Mouse (Mus musculus) hindbrain, embryonic 15.5 days (tissue): ENCODE results near the gene Iqsec3. TPM values are rescaled to one million over a fixed set of nuclear protein-coding genes. Genes with fewer than 3 reads are reported as not detected.

ENCODE experiments used
- ATAC-seq: fragments of 200-750 bp; cut with Nextera tagmentation; 2 replicates; pipeline ENCODE4 v1.8.0; 2017; ENCODE audit warnings: low read depth, moderate number of reproducible peaks, moderate TSS enrichment; ENCODE audit not compliant: low FRiP score
- H3K27ac ChIP-seq: fragments of 300-500 bp; sonication (generic); replicated peaks from 2 replicates; pipeline ENCODE4 v1.5.1; 2015; ENCODE audit warnings: mild to moderate bottlenecking, inconsistent platforms
- H3K27me3 ChIP-seq: fragments of 300-500 bp; sonication (generic); 2 replicates; pipeline ENCODE4 v1.6.1; 2015; ENCODE audit warnings: control low read depth, inconsistent platforms
- H3K36me3 ChIP-seq: fragments of 300-500 bp; sonication (generic); 2 replicates; pipeline ENCODE4 v1.6.1; 2015; ENCODE audit warnings: control low read depth, inconsistent platforms
- H3K4me1 ChIP-seq: fragments of 300-500 bp; sonication (generic); replicated peaks from 2 replicates; pipeline ENCODE4 v1.6.1; 2015; ENCODE audit warnings: control low read depth, inconsistent platforms
- H3K4me2 ChIP-seq: fragments of 300-500 bp; sonication (generic); 2 replicates; pipeline ENCODE4 v1.6.1; 2015; ENCODE audit warnings: moderate library complexity, mild to moderate bottlenecking, inconsistent platforms
- H3K4me3 ChIP-seq: fragments of 300-500 bp; sonication (generic); 2 replicates; pipeline ENCODE4 v1.5.1; 2015; ENCODE audit warnings: mild to moderate bottlenecking, inconsistent platforms
- H3K9ac ChIP-seq: fragments of 300-500 bp; sonication (generic); 2 replicates; pipeline ENCODE4 v1.6.1; 2015; ENCODE audit warnings: inconsistent platforms
- H3K9me3 ChIP-seq: fragments of 300-500 bp; sonication (generic); 2 replicates; pipeline ENCODE4 v1.6.1; 2016; ENCODE audit warnings: control low read depth, inconsistent platforms
- WGBS: fragments of 180-500 bp; shearing (Covaris S2); methylation state at CpG from one replicate; pipeline ENCODE4 v1.1.7; 2015; 5-methylcytosine and 5-hydroxymethylcytosine counted together
- microRNA-seq: library from miRNA; unstranded; fragments of <30 nt; microRNA quantifications from one replicate; pipeline ENCODE4, GENCODE M21; 2016
- polyA plus RNA-seq: library from polyadenylated mRNA; unstranded; fragments of >200 nt; fragmentation: Nextera tagmentation; extraction: Ambion mirVana; gene quantifications from 2 replicates; pipeline ENCODE4 v1.2.1, GENCODE M21; 2015

Gene Iqsec3
- polyA plus RNA-seq, 1 experiment from 2014 or later = 15.4 TPM

DNA sequence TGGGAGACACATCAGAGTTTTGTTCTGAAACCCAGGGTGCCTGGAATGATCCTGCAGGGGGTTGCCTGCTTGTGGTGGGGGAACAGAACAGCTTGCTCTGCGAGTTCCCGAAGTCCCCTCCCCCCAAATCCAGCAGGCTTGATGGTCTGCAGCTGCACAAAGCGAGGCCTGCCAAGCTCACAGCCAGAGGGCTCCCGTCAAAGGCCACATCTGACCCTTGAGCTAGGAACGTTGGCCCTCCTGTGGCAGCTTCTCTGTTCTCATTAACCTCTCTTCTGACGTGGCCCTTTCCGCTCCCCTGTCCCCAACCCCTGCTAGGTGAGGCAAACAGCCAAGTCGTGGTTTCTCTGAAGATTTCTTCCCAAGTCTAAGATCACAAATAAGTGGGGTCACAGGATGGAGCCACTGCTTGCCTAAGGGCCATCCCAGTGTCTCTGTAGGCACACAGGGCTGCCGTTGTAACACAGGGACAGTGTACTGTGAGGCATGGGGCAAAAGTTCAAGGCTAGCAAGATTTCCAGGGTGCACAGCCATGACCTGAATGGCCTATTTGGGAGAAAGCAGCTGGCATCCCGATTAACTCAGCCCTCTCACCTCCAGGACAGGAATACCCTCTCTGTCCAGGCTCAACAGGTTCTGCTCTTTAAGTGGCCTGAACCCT is 143.5 kb downstream of the Iqsec3 start:
- H3K4me2 ChIP-seq = no peak overlapping the region
- no peak for ATAC-seq
- H3K9me3 ChIP-seq = no peaks in the 10 kb centered on the region
- no peaks in the 10 kb centered on the region for H3K27me3 ChIP-seq
- H3K4me1 ChIP-seq = peaks cover 18% of the 10 kb centered on the region
- no peaks in the 10 kb centered on the region for H3K36me3 ChIP-seq
- 11% methylated on average over 10 of the region's 10 CpGs for WGBS
- no peak overlapping the region for H3K27ac ChIP-seq
- no peak overlapping the region for H3K4me3 ChIP-seq
- H3K9ac ChIP-seq = no peak overlapping the region

DNA sequence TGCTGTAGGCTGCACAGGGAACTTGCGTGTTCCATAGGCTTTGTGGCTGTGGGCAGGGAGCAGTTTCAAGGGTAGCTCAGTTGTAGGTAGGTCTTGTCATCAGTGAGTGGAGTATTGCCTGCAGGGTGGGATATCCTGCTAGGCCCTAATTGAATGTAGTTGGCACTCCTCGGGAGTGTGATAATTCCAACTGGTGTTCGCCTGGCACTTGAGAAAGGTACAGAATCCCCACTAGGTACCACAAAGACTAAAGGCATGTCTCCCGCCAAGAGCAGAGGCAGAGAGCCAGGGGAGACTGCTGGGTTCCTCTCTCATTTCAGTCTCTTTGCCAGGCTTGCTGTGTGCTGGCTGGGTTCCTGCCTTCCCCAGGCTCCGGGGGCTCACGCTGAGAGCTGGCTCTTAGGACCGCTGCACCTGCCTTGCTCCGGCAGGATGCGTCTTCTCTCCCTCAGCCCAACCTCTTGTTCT is 145.0 kb downstream of the Iqsec3 start:
- peaks cover 18% of the 10 kb centered on the region for H3K4me1 ChIP-seq
- H3K9ac ChIP-seq = no peak overlapping the region
- WGBS = 45% methylated on average over 9 of the region's 9 CpGs
- no peak overlapping the region; the same call in 1 of the 2 replicates for H3K27ac ChIP-seq
- no peaks in the 10 kb centered on the region for H3K36me3 ChIP-seq
- no peak overlapping the region for H3K4me2 ChIP-seq
- H3K4me3 ChIP-seq = no peak overlapping the region
- peak; percentile 46 for ATAC-seq
- no peaks in the 10 kb centered on the region for H3K9me3 ChIP-seq
- no peaks in the 10 kb centered on the region for H3K27me3 ChIP-seq

GRCm38 (mm10) chr6:121326486-121327069 is 146.9 kb downstream of the Iqsec3 start:
- no peaks in the 10 kb centered on the region for H3K27me3 ChIP-seq
- H3K4me2 ChIP-seq = no peak overlapping the region
- peaks cover 18% of the 10 kb centered on the region for H3K4me1 ChIP-seq
- WGBS = 62% methylated on average over 10 of the region's 10 CpGs
- ATAC-seq = peak; percentile 24; the same call in 1 of the 2 replicates
- H3K4me3 ChIP-seq = no peak overlapping the region
- no peak overlapping the region for H3K9ac ChIP-seq
- no peaks in the 10 kb centered on the region for H3K36me3 ChIP-seq
- no peak overlapping the region for H3K27ac ChIP-seq
- H3K9me3 ChIP-seq = no peaks in the 10 kb centered on the region

DNA sequence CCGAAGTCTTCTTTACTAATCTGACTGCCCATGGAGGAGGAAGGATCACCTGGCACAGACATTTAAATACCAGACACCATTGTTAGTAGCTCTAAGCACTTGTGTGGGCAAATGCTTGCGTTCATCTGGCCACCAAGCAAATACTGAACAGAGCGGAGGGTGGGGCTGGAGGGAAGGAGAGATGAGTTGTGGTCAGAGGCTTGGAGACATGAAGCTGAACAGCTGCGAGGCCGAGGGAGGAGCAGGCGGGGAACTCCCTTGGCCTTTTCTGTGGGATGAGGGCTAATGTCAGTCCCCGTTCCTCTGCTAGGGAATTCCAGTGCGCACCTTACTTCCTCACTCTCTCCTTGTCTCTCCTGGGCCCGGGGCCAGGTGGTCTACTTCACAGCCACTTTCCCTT is 147.7 kb downstream of the Iqsec3 start:
- Histone ChIP-seq H3K9ac (no peak overlapping the region), H3K27ac (no peak overlapping the region), H3K4me2 (no peak overlapping the region), H3K4me3 (no peak overlapping the region), H3K27me3 (no peaks in the 10 kb centered on the region), H3K9me3 (no peaks in the 10 kb centered on the region), H3K4me1 (peaks cover 18% of the 10 kb centered on the region), H3K36me3 (no peaks in the 10 kb centered on the region)
- WGBS = 90% methylated on average over 9 of the region's 9 CpGs
- no peak for ATAC-seq

DNA sequence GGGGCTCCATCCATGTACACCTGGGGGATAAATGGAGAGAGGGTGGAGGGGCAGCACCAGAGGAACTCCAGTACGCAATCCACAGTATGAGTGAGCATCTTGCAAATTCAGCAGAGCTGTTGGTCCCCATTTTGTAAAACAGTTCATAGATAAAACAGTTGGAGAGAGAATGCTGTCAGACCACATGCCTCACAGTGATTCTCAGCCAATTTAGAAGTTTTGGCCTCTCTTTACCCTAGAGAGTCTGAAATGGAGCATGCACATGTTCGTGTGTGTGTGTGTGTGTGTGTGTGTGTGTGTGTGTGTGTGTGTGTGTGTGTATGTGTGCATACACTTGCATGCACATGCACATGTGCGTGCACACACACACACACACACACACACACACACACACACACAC is 148.2 kb downstream of the Iqsec3 start:
- H3K9ac ChIP-seq = no peak overlapping the region
- 80% methylated on average over 3 of the region's 3 CpGs for WGBS
- no peaks in the 10 kb centered on the region for H3K27me3 ChIP-seq
- H3K4me3 ChIP-seq = no peak overlapping the region
- no peak for ATAC-seq
- H3K9me3 ChIP-seq = no peaks in the 10 kb centered on the region
- no peak overlapping the region for H3K4me2 ChIP-seq
- no peaks in the 10 kb centered on the region for H3K36me3 ChIP-seq
- H3K27ac ChIP-seq = no peak overlapping the region
- peaks cover 18% of the 10 kb centered on the region for H3K4me1 ChIP-seq

Small RNA genes within 50 kb of the gene (microRNA-seq; reads per million reads assigned to microRNA genes)
- gene Gm24855 = not detected

Other genes starting within 250 kb of the Iqsec3 start
- 1.8 and 2.9 TPM in 2 replicates for gene Usp18, start 227.8 kb downstream of the Iqsec3 start, polyA plus RNA-seq
- gene Slc6a13, start 173.5 kb downstream of the Iqsec3 start, polyA plus RNA-seq = 49.1 and 62.6 TPM in 2 replicates
- gene Slc6a12, start 130.6 kb downstream of the Iqsec3 start, polyA plus RNA-seq = 1.3 and 2.4 TPM in 2 replicates
- gene A2m, start 161.7 kb upstream of the Iqsec3 start, polyA plus RNA-seq = 13.5 and 15.1 TPM in 2 replicates